Mouse (Mus musculus): ENCODE results near the gene Erbb3.
A peak's percentile ranks its signal among the peaks of the same experiment; 100 is the strongest.
"Not testable (repeated sequence)": the region's sequence is repeated elsewhere in the genome, so short reads cannot be mapped to it uniquely, and the experiment has no call there.

Gene Erbb3

GRCm38 (mm10) chr10:128556963-128557362 lies 32.5 kb downstream of the Erbb3 start:
- no peak for DNase-seq (ENCODE audit: low spot score)

- peak; percentile 24 for DNase-seq (ENCODE audit: low spot score)
Observed at GRCm38 (mm10) chr10:128556286-128556685, 33.2 kb downstream of the Erbb3 start.

DNA sequence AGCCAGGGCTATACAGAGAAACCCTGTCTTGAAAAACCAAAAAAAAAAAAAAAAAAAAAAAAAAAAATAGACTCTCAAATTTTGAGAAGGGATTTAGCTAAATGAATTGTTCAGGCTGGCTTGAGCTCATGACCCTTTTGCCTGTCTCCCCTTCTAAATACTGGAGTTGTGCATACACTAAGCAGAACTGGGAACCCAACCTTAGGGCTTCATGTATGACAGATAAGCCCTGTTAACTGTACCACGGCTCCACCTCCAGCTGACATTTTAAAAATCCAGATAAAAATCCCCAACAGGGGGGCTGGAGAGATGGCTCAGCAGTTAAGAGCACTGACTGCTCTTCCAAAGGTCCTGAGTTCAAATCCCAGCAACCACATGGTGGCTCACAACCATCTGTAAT lies 33.9 kb downstream of the Erbb3 start:
- DNase-seq (ENCODE audit: low spot score): not testable (repeated sequence)

DNA sequence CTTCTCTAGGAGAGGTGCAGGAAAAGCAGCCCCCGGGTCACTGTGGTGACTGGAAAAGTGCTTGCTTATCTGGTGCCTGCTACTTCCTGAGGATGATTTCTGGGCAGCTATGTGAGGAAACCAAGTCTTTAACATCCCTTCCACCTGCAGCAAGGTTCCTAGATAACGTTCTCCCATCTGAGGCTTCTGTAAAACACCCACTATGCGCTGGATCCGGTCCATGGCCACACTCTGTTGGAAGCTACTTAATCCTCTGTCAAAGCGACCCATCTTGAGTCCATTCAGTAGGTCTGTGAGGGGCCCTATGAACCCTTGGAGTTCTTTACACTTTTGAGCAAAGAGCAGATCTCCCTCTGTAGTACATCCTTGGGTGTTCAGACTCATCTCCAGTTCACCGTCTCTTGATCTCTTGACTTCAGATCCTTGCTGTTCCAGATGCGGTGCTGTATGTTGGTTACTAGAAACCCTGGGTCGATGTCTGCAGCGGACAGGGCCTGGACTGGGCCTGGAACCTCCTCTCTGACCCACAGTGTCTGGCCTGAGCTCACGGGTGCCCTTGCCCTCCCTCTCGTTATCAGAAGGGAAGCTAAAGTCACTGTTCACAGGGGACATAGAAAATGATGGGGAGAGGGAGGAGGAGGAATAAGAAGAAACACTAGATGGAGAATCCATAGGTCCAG lies 39.2 kb downstream of the Erbb3 start:
- not testable (repeated sequence) for DNase-seq (ENCODE audit: low spot score)

DNA sequence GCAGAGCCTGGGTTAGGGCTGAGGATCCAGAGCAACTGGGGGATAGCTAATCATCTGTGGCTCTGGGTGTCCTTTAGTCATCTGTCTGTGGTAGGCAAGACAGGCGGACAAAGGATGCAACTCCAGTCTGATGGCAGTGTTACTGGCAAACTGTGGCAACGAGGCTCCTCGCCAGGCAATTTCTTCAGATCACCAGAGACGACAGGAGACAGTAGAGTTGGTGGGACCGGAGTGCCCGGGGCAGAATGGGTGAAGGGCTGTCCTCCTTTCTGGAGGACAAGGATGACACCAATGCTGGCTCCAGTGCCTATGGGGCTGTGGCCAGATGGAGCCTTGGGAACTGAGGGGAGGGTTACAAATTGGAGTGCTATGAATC lies 39.8 kb downstream of the Erbb3 start:
- not testable (repeated sequence) for DNase-seq (ENCODE audit: low spot score)

- peak; percentile 97 for DNase-seq (ENCODE audit: low spot score)
Observed at GRCm38 (mm10) chr10:128548947-128549681, 40.3 kb downstream of the Erbb3 start, which contains the start of gene Rpl41. TSS of gene Rpl41 (minus strand) at chr10:128549305.

DNA sequence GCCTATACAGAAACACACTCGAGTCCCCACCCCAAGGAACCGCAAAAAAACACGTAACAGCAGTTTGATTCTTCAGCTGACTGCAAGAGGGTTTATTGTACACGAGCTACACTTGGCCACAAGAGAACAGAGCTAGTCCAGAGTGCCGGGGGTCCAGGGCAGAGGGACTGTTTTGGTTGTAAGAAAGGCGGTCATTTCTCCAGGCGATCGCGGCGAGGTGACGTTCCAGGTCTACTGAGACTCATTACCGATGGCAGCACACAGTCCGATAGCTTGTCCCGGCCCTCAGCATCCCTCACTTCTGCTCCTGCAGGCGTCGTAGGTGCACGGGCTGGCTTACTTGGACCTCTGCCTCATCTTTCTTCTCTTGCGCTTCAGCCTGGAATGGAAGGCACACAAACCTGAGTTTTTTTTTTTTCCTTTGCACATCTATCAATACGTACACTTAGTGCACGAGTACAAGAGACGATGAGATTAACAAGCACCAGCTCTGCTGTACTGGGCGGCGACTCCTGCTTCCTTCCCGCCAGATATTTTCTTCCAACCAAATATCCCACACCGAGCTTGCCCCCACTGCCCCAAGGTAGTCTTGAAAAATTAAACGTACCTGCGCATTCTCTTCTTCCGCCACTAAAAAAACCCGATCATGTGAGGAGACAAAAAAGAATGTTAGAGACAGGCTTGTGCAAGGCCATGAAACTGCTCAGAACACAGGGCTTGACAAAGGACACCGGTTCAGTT lies 41.2 kb downstream of the Erbb3 start:
- not testable (repeated sequence) for DNase-seq (ENCODE audit: low spot score)

- DNase-seq (ENCODE audit: low spot score): peak; percentile 97
Observed at GRCm38 (mm10) chr10:128547361-128548032, 42.0 kb downstream of the Erbb3 start, which contains the start of gene Zc3h10. TSS of gene Zc3h10 (minus strand) at chr10:128547774.

DNA sequence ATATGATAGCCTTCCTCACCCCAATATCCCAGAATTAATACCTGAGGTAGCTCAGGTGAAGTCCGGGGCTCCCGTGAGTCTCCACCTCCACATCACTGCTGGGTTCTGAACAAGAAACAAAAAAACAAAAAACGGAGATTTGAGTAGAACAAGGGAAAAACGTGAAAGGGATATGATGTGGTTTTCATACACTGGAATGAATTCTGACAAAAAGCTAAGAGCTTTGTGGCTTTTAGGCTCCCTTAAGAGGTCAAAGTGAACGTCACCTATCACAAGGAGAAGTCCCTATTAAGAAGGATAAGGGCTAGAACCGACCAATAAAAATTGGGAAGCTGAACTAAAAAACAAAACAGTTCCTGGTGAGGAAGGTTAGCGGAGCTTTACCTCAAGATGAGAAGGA lies 42.7 kb downstream of the Erbb3 start:
- DNase-seq (ENCODE audit: low spot score): no peak

- DNase-seq (ENCODE audit: low spot score): peak; percentile 77
Observed at GRCm38 (mm10) chr10:128546361-128546760, 43.1 kb downstream of the Erbb3 start.

- no peak for DNase-seq (ENCODE audit: low spot score)
Observed at GRCm38 (mm10) chr10:128545570-128545898, 43.9 kb downstream of the Erbb3 start.

- no peak for DNase-seq (ENCODE audit: low spot score)
Observed at GRCm38 (mm10) chr10:128544674-128545569, 44.5 kb downstream of the Erbb3 start.

GRCm38 (mm10) chr10:128544151-128544657 lies 45.2 kb downstream of the Erbb3 start:
- DNase-seq (ENCODE audit: low spot score): no peak

DNA sequence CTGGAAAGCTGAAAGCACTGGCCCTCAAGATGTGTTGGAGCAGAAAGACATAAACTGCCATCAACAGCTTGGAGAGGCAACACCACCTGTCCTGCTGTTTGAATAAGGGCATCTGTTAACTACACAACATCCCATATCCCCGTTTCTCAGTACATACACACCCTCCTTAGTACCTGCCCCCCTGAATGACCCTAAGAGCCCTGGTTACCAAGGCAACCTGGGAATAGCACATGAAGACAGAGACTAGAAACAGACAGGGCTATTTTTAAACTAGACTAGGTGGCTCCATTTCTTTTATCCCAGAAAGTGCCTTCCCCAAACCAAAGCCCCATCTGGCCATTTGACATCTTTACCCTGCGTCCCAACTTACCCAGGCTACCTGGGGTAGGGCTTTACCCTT lies 46.4 kb downstream of the Erbb3 start:
- no peak for DNase-seq (ENCODE audit: low spot score)

GRCm38 (mm10) chr10:128538340-128538870 lies 51.0 kb downstream of the Erbb3 start:
- DNase-seq (ENCODE audit: low spot score): no peak

DNA sequence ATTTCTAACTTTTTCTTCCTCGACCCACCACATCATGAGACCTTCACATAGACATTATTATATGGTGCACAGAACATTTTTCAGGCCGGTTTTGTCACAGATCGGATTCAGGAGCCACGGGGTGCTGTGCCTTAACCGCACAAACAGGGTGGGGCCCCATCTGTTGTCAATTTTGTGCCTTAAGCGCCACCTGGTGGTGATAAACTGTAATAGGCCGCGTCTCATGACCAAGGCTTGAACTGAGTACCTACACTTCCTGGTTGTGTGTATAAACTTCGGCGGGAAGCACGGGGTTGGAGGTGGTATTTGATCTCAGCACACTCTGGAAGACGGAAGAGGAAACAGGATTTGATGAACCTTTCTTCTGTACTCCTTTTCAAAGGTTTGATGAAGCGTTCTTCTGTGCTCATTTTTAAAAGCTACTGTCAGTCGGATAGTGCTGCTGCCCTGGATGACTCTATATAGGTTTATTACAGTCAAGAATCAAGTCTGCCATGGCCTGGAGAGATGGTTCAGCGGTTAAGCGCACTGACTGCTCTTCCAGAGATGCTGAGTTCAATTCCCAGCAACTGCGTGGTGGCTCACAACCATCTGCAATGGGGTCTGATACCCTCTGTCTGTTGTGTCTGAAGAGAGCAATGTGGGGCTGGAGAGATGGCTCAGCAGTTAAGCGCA lies 53.0 kb downstream of the Erbb3 start:
- DNase-seq (ENCODE audit: low spot score): peak; percentile 92

- DNase-seq (ENCODE audit: low spot score): no peak
Observed at GRCm38 (mm10) chr10:128535624-128536265, 53.7 kb downstream of the Erbb3 start.

DNA sequence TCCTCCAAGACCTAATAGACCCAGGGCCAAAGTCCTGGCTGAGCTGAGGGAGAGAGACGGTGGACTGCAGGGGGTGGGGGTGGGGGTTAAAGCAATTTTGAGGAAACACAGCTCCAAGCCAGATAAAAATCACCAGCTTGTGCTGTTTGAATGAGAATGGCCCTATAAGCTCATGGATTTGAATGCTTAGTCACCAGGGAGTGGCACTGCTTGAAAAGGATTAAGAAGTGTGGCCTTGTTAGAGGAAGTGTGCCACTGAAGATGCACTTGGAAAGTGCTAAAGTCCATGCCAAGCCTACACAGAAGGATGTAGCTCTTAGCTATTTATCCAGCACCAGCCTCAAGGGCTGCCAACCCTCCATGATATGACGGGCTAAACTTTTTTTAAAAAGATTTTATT lies 54.2 kb downstream of the Erbb3 start:
- DNase-seq (ENCODE audit: low spot score): no peak

All from adipocyte (in vitro differentiated cells).